Mouse (Mus musculus) heart, postnatal 0 days (tissue): Measurements from ENCODE around the gene Wwp2. TPM values are rescaled to one million over a fixed set of nuclear protein-coding genes. Genes with fewer than 3 reads are reported as not detected.

ENCODE experiments used
- ATAC-seq: fragments of 200-750 bp; cut with Nextera tagmentation; 2 replicates; pipeline ENCODE4 v1.8.0; 2017; ENCODE audit warnings: low read depth, moderate number of reproducible peaks, moderate library complexity; ENCODE audit not compliant: insufficient read depth
- DNase-seq: peaks from one replicate; pipeline ENCODE4 v3.0.0-alpha.2; 2016; ENCODE audit warnings: low spot score
- H3K27ac ChIP-seq: fragments of 300-500 bp; sonication (generic); 2 replicates; pipeline ENCODE4 v1.5.1; 2014; ENCODE audit warnings: low read depth, mild to moderate bottlenecking
- H3K27me3 ChIP-seq: fragments of 300-500 bp; sonication (generic); 2 replicates; pipeline ENCODE4 v1.6.1; 2014; ENCODE audit warnings: low read length, mixed read lengths; ENCODE audit not compliant: control insufficient read depth, insufficient read depth
- H3K36me3 ChIP-seq: fragments of 300-500 bp; sonication (generic); replicated peaks from 2 replicates; pipeline ENCODE4 v1.6.1; 2014; ENCODE audit warnings: low read length, mixed read lengths; ENCODE audit not compliant: control insufficient read depth, insufficient read depth
- H3K4me1 ChIP-seq: fragments of 300-500 bp; sonication (generic); 2 replicates; pipeline ENCODE4 v1.6.1; 2014; ENCODE audit warnings: antibody characterized with exemption; ENCODE audit not compliant: control insufficient read depth, insufficient read depth
- H3K4me2 ChIP-seq: fragments of 300-500 bp; sonication (generic); 2 replicates; pipeline ENCODE4 v1.6.1; 2014; ENCODE audit warnings: low read depth, mild to moderate bottlenecking, low read length, moderate library complexity
- H3K4me3 ChIP-seq: fragments of 300-500 bp; sonication (generic); 2 replicates; pipeline ENCODE4 v1.5.1; 2014; ENCODE audit warnings: low read depth, low read length
- H3K9ac ChIP-seq: fragments of 300-500 bp; sonication (generic); replicated peaks from 2 replicates; pipeline ENCODE4 v1.6.1; 2014; ENCODE audit warnings: low read depth, low read length, mixed read lengths
- H3K9me3 ChIP-seq: fragments of 300-500 bp; sonication (generic); replicated peaks from 2 replicates; pipeline ENCODE4 v1.6.1; 2016; ENCODE audit warnings: low read length; ENCODE audit not compliant: control insufficient read depth
- CTCF ChIP-seq: IDR thresholded peaks from 2 replicates; pipeline ENCODE4 v1.5.1; 2016; ENCODE audit warnings: antibody characterized with exemption, control low read depth, low read depth
- EP300 ChIP-seq: IDR thresholded peaks from 2 replicates; pipeline ENCODE4 v1.6.1; 2016; ENCODE audit warnings: antibody characterized with exemption, low read depth
- WGBS: fragments of 180-500 bp; shearing (Covaris S2); extraction: QIAGEN DNeasy Blood & Tissue Kit; methylation state at CpG from one replicate; pipeline ENCODE4 v1.1.7; 2014; 5-methylcytosine and 5-hydroxymethylcytosine counted together
- polyA plus RNA-seq: library from polyadenylated mRNA; unstranded; fragments of >200 nt; fragmentation: Nextera tagmentation; extraction: Ambion mirVana; gene quantifications from 2 replicates; pipeline ENCODE4 v1.2.1, GENCODE M21; 2015
- total RNA-seq: library from RNA; depleted of rRNA; stranded (reverse); fragments of >200 nt; gene quantifications from 2 replicates; pipeline ENCODE4 v1.2.3, GENCODE M21; 2014; ENCODE audit warnings: low replicate concordance

The Wwp2 gene
- total and polyA plus RNA-seq, 2 experiments from 2014 or later = 20.4 to 40.5 TPM

GRCm38 (mm10) chr8:107455268-107455667 is 19.1 kb downstream of the Wwp2 start:
- H3K27ac ChIP-seq = no peak overlapping the region
- DNase-seq = peak; percentile 75
- no peaks in the 10 kb centered on the region for H3K4me1 ChIP-seq
- ATAC-seq = no peak
- H3K9me3 ChIP-seq = no peaks in the 10 kb centered on the region
- no peak overlapping the region for H3K4me3 ChIP-seq
- H3K9ac ChIP-seq = no peak overlapping the region
- no peak overlapping the region for H3K4me2 ChIP-seq
- 11% methylated on average over 3 of the region's 3 CpGs for whole genome bisulfite sequencing
- TF ChIP-seq CTCF = peak; percentile 95
- no peak for TF ChIP-seq EP300
- H3K36me3 ChIP-seq = peaks cover 35% of the 10 kb centered on the region
- H3K27me3 ChIP-seq = no peaks in the 10 kb centered on the region

GRCm38 (mm10) chr8:107457725-107458124 is 21.6 kb downstream of the Wwp2 start:
- ATAC-seq = 0 out of 2 replicates have a peak, but pooled peaks have one; percentile 11
- no peak overlapping the region for H3K9ac ChIP-seq
- no peak overlapping the region for H3K27ac ChIP-seq
- no peak for DNase-seq
- no peaks in the 10 kb centered on the region for H3K9me3 ChIP-seq
- no peak for TF ChIP-seq EP300
- no peak for TF ChIP-seq CTCF
- H3K4me1 ChIP-seq = no peaks in the 10 kb centered on the region
- no peaks in the 10 kb centered on the region for H3K27me3 ChIP-seq
- WGBS = 52% methylated on average over 4 of the region's 4 CpGs
- H3K36me3 ChIP-seq = peaks cover 49% of the 10 kb centered on the region
- no peak overlapping the region for H3K4me3 ChIP-seq
- no peak overlapping the region for H3K4me2 ChIP-seq

GRCm38 (mm10) chr8:107458281-107458680 is 22.1 kb downstream of the Wwp2 start:
- Histone ChIP-seq H3K27me3 (no peaks in the 10 kb centered on the region), H3K4me2 (no peak overlapping the region), H3K27ac (no peak overlapping the region), H3K9ac (no peak overlapping the region), H3K9me3 (no peaks in the 10 kb centered on the region), H3K4me3 (no peak overlapping the region), H3K36me3 (peaks cover 51% of the 10 kb centered on the region), H3K4me1 (no peaks in the 10 kb centered on the region)
- no peak for TF ChIP-seq EP300
- no peak for TF ChIP-seq CTCF
- no peak for DNase-seq
- no peak for ATAC-seq
- WGBS = 87% methylated on average over 6 of the region's 6 CpGs

GRCm38 (mm10) chr8:107462423-107462822 is 26.3 kb downstream of the Wwp2 start:
- H3K9ac ChIP-seq = no peak overlapping the region
- no peaks in the 10 kb centered on the region for H3K9me3 ChIP-seq
- DNase-seq (no peak), ATAC-seq (no peak)
- no peaks in the 10 kb centered on the region for H3K27me3 ChIP-seq
- TF ChIP-seq CTCF (no peak), EP300 (no peak)
- H3K27ac ChIP-seq = no peak overlapping the region
- H3K4me3 ChIP-seq = no peak overlapping the region
- H3K36me3 ChIP-seq = peaks cover 47% of the 10 kb centered on the region
- WGBS = 88% methylated on average over 5 of the region's 5 CpGs
- no peaks in the 10 kb centered on the region for H3K4me1 ChIP-seq
- H3K4me2 ChIP-seq = no peak overlapping the region

- Histone ChIP-seq H3K36me3 (peaks cover 26% of the 10 kb centered on the region), H3K4me3 (no peak overlapping the region), H3K4me2 (no peak overlapping the region), H3K9ac (no peak overlapping the region), H3K27ac (no peak overlapping the region), H3K4me1 (no peaks in the 10 kb centered on the region), H3K9me3 (no peaks in the 10 kb centered on the region), H3K27me3 (no peaks in the 10 kb centered on the region)
- no peak for TF ChIP-seq EP300
- no peak for TF ChIP-seq CTCF
- DNase-seq = no peak
- no peak for ATAC-seq
- 64% methylated on average over 3 of the region's 3 CpGs for WGBS
Measured at GRCm38 (mm10) chr8:107465332-107465990, 29.3 kb downstream of the Wwp2 start.

- H3K9ac ChIP-seq = no peak overlapping the region
- WGBS = 87% methylated on average over 5 of the region's 5 CpGs
- H3K4me1 ChIP-seq = no peaks in the 10 kb centered on the region
- no peak overlapping the region for H3K4me3 ChIP-seq
- H3K27me3 ChIP-seq = no peaks in the 10 kb centered on the region
- DNase-seq = no peak
- no peak overlapping the region for H3K27ac ChIP-seq
- peaks cover 17% of the 10 kb centered on the region for H3K36me3 ChIP-seq
- H3K4me2 ChIP-seq = no peak overlapping the region
- no peak for TF ChIP-seq CTCF
- no peak for TF ChIP-seq EP300
- ATAC-seq = no peak
- H3K9me3 ChIP-seq = no peaks in the 10 kb centered on the region
Measured at GRCm38 (mm10) chr8:107466642-107467041, 30.5 kb downstream of the Wwp2 start.
